In genomic region chr9:118492932-118493698, GRCm38 (mm10) we compare ENCODE assay signal across 27 mouse cellular contexts. TPM values are rescaled to one million over a fixed set of nuclear protein-coding genes. Genes with fewer than 3 reads are reported as not detected.
"Had no signal": no experiment of that assay in that cellular context is flagged by ENCODE, and none has a peak within 500 bp of the region (broad histone marks: within the 10 kb centered on the region; RNA-seq: fewer than 3 reads in every experiment).

No protein-coding gene starts in this region.

- H3K9me3 ChIP-seq: heart, embryonic 10.5 days; hindbrain, embryonic 10.5 days; hindbrain, embryonic 12.5 days; limb, embryonic 15.5 days had no signal

- H3K27ac ChIP-seq: gastrocnemius, adult 2 months; heart, embryonic 10.5 days; hindbrain, embryonic 10.5 days; hindbrain, embryonic 12.5 days; hindbrain, embryonic 14.5 days; kidney, postnatal 0 days; limb, embryonic 13.5 days; limb, embryonic 15.5 days; liver, embryonic 12.5 days; liver, embryonic 14.5 days had no signal

- ATAC-seq: hindbrain, embryonic 16.5 days; inflammation-experienced regulatory T-cells, adult 6 months; liver, embryonic 12.5 days had no signal

- H3K4me3 ChIP-seq: gastrocnemius, adult 2 months; heart, embryonic 10.5 days; heart, embryonic 12.5 days; hindbrain, embryonic 10.5 days; hindbrain, embryonic 12.5 days; limb, embryonic 13.5 days; limb, embryonic 15.5 days; liver, embryonic 12.5 days had no signal

- DNase-seq: gastrocnemius, adult 2 months; gastrocnemius, postnatal 14 days; gastrocnemius, postnatal 36 days; heart, adult 18-20 months; heart, postnatal 10 days; heart, postnatal 4 days; kidney, adult 18-20 months; kidney, adult 8-10 months; kidney, postnatal 14 days; kidney, postnatal 36 days; layer of hippocampus, adult 9-11 months; layer of hippocampus, postnatal 36 days; left cerebral cortex, postnatal 4 days had no signal

- H3K36me3 ChIP-seq: heart, embryonic 10.5 days; heart, embryonic 12.5 days; hindbrain, embryonic 10.5 days; hindbrain, embryonic 12.5 days; limb, embryonic 13.5 days; limb, embryonic 15.5 days; liver, embryonic 12.5 days had no signal

- H3K9ac ChIP-seq: heart, embryonic 12.5 days; hindbrain, embryonic 12.5 days; hindbrain, embryonic 14.5 days; limb, embryonic 13.5 days; limb, embryonic 15.5 days; liver, embryonic 12.5 days; liver, embryonic 14.5 days had no signal

- H3K4me2 ChIP-seq: heart, embryonic 12.5 days; hindbrain, embryonic 12.5 days; hindbrain, embryonic 14.5 days; limb, embryonic 13.5 days; limb, embryonic 15.5 days; liver, embryonic 12.5 days had no signal

RNA-seq across cellular contexts. Expression of gene Eomes, which starts 15.1 kb away (rescaled TPM):
- polyA plus RNA-seq: heart, embryonic 14.5 days; hindbrain, embryonic 10.5 days; kidney, embryonic 14.5 days; kidney, postnatal 0 days; liver, embryonic 12.5 days had no signal
